Mouse (Mus musculus) lung, postnatal 0 days (tissue): Measurements from ENCODE around the gene Ypel3.

Source experiments
- CTCF ChIP-seq: IDR thresholded peaks from 2 replicates; pipeline ENCODE4 v1.5.1; 2016; ENCODE audit warnings: antibody characterized with exemption, mild to moderate bottlenecking
- EP300 ChIP-seq: IDR thresholded peaks from 2 replicates; pipeline ENCODE4 v1.6.1; 2016; ENCODE audit warnings: antibody characterized with exemption, mild to moderate bottlenecking, control low read depth

- TF ChIP-seq CTCF (no peak), EP300 (no peak)
Measured at GRCm38 (mm10) chr7:126775978-126776234, 849 bp upstream of the Ypel3 start.
